Mouse (Mus musculus): ENCODE measurements at regions not wholly inside any gene's neighbourhood (a gene's known extent, or its start where the extent isn't known, plus 50 kb on each side); places are given as distances from the start of the nearest gene placed in this dataset.
"Not testable (repeated sequence)": the region's sequence is repeated elsewhere in the genome, so short reads cannot be mapped to it uniquely, and the experiment has no call there.

DNA sequence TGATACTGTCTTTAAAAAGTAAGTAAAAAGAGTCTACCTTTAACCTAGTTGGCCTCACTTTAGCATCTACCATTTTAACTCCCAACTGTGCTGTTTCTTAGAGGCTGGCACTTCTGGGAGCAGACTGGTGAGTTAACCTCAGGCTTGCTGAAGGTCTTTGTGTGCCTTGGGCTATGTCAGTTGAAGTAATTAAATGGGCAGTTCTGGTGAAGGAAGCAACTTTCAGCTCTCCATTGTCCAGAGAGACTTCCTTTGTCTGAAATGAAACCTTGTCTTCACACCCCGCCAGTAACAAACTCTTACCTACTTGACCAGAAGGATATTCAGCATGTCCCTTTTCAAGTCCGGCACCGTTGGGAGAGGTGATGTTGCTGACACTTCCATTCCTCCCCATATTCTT is 55.5 kb downstream of the Zfp281 start:
- no peak for DNase-seq

DNA sequence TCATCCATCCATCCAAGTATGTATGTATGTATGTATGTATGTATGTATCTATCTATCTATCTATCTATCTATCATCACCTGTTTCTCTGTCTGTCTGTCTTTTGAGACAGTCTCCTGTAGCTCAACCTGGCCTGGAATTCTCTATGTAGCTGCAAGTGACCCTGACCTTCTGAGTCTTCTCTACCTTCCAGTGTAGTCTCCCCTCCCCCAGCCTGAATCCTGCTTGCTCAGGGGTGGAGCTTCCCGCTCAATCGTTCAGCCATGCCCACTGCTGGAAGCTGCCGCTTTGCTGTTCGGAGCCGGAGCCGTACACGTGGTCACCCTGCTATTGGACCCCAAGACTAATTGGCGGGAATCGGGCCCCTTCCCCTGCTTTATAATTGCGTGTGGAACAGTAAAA is 57.6 kb downstream of the Zfp281 start:
- not testable (repeated sequence) for DNase-seq

- no peak for DNase-seq
These were observed 58.4 kb downstream of the Zfp281 start for GRCm38 (mm10) chr1:136683061-136683531.

GRCm38 (mm10) chr1:136683561-136684131 is 58.9 kb downstream of the Zfp281 start:
- DNase-seq, result no peak

GRCm38 (mm10) chr1:136684481-136684880 is 59.8 kb downstream of the Zfp281 start:
- no peak for DNase-seq

DNA sequence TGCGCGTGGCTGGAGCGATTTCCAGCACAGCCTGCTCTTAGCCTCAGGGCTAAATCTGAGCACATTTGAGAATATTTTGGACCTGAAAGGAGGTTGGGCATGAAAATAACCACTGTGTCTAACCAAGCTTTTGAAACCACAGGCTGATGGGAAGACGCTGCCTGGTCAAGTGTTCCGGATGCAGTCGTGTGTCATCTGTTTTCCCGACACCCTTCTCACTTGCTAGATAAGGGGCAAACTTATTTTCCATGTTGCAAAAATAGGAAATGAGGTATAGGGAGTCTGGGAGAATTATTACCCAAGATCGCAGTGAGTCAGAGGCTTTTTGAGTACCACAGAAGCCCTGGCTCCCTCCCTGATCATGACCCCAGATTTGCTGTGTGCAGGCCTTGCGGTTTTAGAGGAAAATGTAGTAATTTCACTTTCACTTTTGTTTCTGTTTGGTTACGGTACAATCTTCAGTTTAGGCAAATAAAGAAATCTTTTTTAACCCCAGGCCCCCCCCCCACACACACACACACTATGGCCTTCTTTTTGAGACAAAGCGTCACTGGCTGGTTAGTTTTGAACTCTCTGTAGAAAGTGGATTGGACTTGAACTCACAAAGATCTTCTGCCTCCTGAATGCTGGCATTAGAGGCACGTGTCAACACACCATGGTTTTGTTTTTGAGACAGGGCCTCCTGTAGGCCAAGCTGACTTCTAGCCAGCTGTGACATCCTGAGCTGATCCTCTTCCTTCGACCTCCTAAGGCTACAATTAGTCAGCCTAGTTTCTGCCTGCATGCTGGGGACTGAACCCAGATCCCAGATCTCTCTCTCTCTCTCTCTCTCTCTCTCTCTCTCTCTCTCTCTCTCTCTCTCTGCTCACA is 60.7 kb downstream of the Zfp281 start:
- no peak for DNase-seq

- DNase-seq, result no peak
These were observed 61.8 kb downstream of the Zfp281 start for GRCm38 (mm10) chr1:136686467-136686866.

- peak; percentile 20 for DNase-seq
These were observed 65.4 kb downstream of the Zfp281 start for GRCm38 (mm10) chr1:136690068-136690467.

DNA sequence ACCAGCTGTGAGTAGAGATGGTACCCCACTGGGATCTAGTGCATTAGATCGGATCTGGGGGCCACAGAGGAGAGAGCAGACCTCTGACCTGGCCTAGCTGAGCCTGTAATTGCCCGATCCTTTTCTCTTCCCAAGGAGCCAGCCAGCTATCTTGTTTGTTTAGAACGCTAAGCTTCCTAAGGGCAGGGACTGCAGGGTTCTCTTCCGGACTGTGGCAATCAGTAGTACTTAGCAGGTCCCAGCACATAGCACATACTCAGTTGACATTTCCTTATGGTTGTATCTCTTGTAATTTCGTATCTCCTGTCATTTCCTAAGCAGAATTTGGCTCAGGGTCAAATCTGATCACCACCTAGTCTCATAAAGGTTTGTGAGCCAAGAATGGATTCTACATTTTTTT is 68.7 kb downstream of the Zfp281 start:
- no peak for DNase-seq

- DNase-seq, result no peak
These were observed 70.3 kb downstream of the Zfp281 start for GRCm38 (mm10) chr1:136694983-136695382.

- DNase-seq, result no peak
These were observed 71.5 kb downstream of the Zfp281 start for GRCm38 (mm10) chr1:136696077-136696641.

GRCm38 (mm10) chr1:136698454-136699152 is 73.9 kb downstream of the Zfp281 start:
- no peak for DNase-seq

- no peak for DNase-seq
These were observed 74.4 kb downstream of the Zfp281 start for GRCm38 (mm10) chr1:136699153-136699524.

DNA sequence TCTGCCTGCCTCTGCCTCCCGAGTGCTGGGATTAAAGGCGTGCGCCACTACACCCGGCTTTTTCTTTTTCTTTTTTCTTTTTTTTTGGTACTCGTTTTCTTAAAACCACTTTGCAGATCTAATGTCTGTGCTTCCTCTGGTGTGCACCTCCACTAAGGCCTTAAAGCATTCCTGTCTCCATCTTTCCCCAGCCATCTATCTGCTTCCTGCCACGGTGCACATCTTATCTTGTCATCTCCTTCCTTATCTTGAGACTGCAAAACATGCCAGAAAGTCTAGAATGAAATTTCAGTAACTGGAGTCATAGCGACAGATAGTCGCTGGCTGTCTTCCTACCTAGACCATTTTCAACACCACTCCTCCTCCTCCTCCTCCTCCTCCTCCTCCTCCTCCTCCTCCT is 74.9 kb downstream of the Zfp281 start:
- no peak for DNase-seq

DNA sequence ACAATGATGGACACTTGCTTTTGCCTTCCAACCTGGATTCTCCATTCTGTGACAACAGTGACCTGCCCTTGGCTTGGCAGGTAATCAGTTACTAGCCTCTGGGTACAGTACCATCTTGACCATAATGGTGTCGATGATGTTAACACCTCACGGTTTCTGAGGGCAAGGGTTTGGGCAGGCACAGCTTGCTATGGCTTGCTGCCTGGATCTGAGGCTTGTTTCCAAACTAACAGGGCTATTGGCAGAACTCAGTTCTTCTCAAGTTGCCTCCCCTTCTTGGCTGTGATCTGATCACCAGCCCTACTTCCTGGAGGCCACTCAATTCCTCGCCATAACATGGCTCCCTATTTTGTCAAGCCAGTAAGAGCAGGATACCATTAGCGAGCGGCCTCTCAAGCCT is 79.4 kb downstream of the Zfp281 start:
- no peak for DNase-seq

DNA sequence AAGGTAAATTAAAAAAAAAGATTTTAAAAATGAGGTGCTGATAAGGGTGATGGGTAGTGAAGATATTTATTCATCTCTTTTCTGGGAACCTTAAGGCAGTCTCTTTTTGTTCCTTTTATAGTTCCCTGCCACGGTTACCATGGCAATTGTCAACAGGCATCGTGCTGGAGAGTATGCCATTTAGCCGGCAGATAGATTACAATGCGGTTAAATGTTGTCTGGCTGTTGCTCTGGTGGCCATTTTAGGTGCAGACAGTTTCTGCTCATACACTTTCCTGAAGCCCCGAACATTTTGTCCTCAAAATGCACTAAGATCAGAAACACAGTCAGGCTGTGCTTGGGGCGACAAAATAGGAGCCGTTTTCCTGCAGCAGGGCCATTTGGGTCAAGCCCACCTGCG is 81.8 kb downstream of the Zfp281 start:
- no peak for DNase-seq

- no peak for DNase-seq
These were observed 82.7 kb downstream of the Zfp281 start for GRCm38 (mm10) chr1:136707394-136707793.

- no peak for DNase-seq
These were observed 83.2 kb downstream of the Zfp281 start for GRCm38 (mm10) chr1:136707866-136708265.

DNA sequence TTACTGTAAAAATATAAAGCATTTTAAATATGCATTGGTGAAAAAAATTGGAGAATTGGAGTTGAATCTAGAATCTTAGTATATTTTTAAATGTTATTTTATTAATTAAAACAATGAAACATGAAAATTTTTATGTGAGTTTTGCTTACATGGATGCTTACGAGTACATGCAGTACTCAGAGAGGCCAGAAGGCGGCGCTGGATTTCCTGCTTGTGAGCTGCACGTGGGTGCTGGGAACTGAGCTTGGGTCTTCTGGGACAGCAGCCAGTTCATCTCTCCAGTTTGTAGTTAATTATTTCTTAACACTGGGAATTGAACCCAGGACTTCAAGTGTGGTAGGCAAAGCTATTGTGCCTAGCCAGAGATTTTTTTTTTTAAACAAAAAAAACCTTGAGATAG is 85.5 kb downstream of the Zfp281 start:
- DNase-seq, result no peak

DNA sequence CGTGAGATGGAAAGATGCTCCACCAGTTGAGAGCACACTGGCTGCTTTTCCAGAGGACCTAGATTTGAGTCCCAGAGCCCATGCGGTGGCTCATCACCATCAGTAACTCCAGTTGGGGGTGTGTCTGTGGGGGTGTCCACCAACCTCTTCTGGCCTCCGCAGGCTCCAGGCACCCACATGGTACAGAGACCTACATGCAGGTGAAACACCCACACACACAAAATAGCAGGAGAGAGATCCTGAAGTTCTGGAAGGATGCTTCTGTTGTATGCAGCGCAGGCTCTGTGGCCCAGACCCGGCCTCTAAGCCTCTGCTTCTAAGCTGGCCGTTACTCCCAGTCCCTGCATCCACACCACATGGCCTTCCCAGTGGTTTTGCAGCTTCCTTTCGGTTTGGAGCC is 86.5 kb downstream of the Zfp281 start:
- no peak for DNase-seq

- no peak for DNase-seq
These were observed 89.4 kb downstream of the Zfp281 start for GRCm38 (mm10) chr1:136714077-136714476.

DNA sequence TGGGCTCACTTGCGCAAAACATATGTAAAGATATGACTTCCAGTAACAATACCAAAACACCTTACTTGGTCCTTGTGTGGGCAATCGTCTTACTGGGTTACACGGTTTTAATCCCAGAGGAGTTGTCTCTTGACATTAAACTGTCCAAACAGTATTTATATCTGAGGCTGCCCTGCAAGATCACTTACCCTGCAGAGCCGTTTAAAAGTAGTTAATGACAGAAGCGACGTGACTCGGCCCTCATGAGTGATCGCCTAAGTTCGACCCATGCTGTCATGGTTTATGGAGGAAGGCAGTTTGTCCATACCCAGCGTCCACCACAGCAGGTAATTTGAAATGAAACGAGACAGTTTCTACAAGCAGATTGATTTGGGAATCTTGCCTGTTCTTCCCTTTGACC is 90.3 kb downstream of the Zfp281 start:
- no peak for DNase-seq

- no peak for DNase-seq
These were observed 93.3 kb downstream of the Zfp281 start for GRCm38 (mm10) chr1:136717830-136718517.

Data from cerebellum, adult 9-10 months (tissue).